Mouse (Mus musculus) testis, adult 10 weeks (tissue): Measurements from ENCODE around the gene Zfp157. TPM values are rescaled to one million over a fixed set of nuclear protein-coding genes. Genes with fewer than 3 reads are reported as not detected.

ENCODE experiments used
- polyA plus RNA-seq: library from polyadenylated mRNA; stranded (reverse); fragments of 350-450 nt; fragmentation: Illumina TruSeq; extraction: RNeasy Lipid Tissue Mini Kit (QIAGEN cat#74804); gene quantifications from one replicate; pipeline ENCODE4 v1.2.3, GENCODE M21; 2014; ENCODE audit warnings: low read depth, low replicate concordance

Zfp157 gene
- polyA plus RNA-seq = 8.2 TPM

GRCm38 (mm10) chr5:138441286-138442194, at the start of gene Zfp157:
Gene Zfp157 (plus strand): TSS chr5:138441468.

Other genes starting within 250 kb of the Zfp157 start
- gene Mblac1, start 247.2 kb upstream of the Zfp157 start, polyA plus RNA-seq = 0.32 TPM
- 0.14 TPM for gene Nxpe5, start 215.6 kb upstream of the Zfp157 start, polyA plus RNA-seq
- 0.27 TPM for gene Lamtor4, start 186.0 kb upstream of the Zfp157 start, polyA plus RNA-seq
- gene BC037034, start 177.4 kb upstream of the Zfp157 start, polyA plus RNA-seq = 3.5 TPM
- gene Gal3st4, start 168.6 kb upstream of the Zfp157 start, polyA plus RNA-seq = not detected
- gene Gm43720, start 161.5 kb upstream of the Zfp157 start, polyA plus RNA-seq = 0.03 TPM
- gene Gpc2, start 161.5 kb upstream of the Zfp157 start, polyA plus RNA-seq = 3.1 TPM
- gene Stag3, start 161.2 kb upstream of the Zfp157 start, polyA plus RNA-seq = 511 TPM
- not detected for gene Pvrig, start 99.5 kb upstream of the Zfp157 start, polyA plus RNA-seq
- 11.8 TPM for gene 1700123K08Rik, start 123.2 kb downstream of the Zfp157 start, polyA plus RNA-seq
- 15.8 TPM for gene Zfp68, start 178.3 kb downstream of the Zfp157 start, polyA plus RNA-seq
- 1.7 TPM for gene A430033K04Rik, start 181.4 kb downstream of the Zfp157 start, polyA plus RNA-seq